Mouse (Mus musculus) midbrain, embryonic 16.5 days (tissue): ENCODE results near the gene Ces3a. TPM values are rescaled to one million over a fixed set of nuclear protein-coding genes. Genes with fewer than 3 reads are reported as not detected.

Experiments
- polyA plus RNA-seq: library from polyadenylated mRNA; unstranded; fragments of >200 nt; fragmentation: Nextera tagmentation; extraction: Ambion mirVana; gene quantifications from 2 replicates; pipeline ENCODE4 v1.2.1, GENCODE M21; 2015

Gene Ces3a
- polyA plus RNA-seq, 1 experiment from 2014 or later, result not detected

Other genes with a start within 250 kb of the Ces3a start
- 0.36 and 0.48 TPM in 2 replicates for gene Ces2b, start 217.0 kb upstream of the Ces3a start, polyA plus RNA-seq
- not detected in 2 replicates for gene Ces2c, start 201.5 kb upstream of the Ces3a start, polyA plus RNA-seq
- not detected in 2 replicates for gene Ces2e, start 122.3 kb upstream of the Ces3a start, polyA plus RNA-seq
- not detected in 2 replicates for gene Ces2f, start 101.2 kb upstream of the Ces3a start, polyA plus RNA-seq
- gene Ces2g, start 86.9 kb upstream of the Ces3a start, polyA plus RNA-seq, result 0.07 and 0.08 TPM in 2 replicates
- not detected in 2 replicates for gene Ces2h, start 47.7 kb upstream of the Ces3a start, polyA plus RNA-seq
- not detected in 2 replicates for gene Ces3b, start 35.2 kb downstream of the Ces3a start, polyA plus RNA-seq
- not detected in 2 replicates for gene Ces4a, start 83.2 kb downstream of the Ces3a start, polyA plus RNA-seq
- 19.7 and 22.9 TPM in 2 replicates for gene Cbfb, start 122.1 kb downstream of the Ces3a start, polyA plus RNA-seq
- gene D230025D16Rik, start 176.5 kb downstream of the Ces3a start, polyA plus RNA-seq, result 34.6 and 37.5 TPM in 2 replicates
- gene B3gnt9, start 206.6 kb downstream of the Ces3a start, polyA plus RNA-seq, result 5.8 and 8.9 TPM in 2 replicates
- 12.8 and 14.0 TPM in 2 replicates for gene Tradd, start 216.0 kb downstream of the Ces3a start, polyA plus RNA-seq
- gene Fbxl8, start 216.0 kb downstream of the Ces3a start, polyA plus RNA-seq, result 0.82 and 1.1 TPM in 2 replicates
- gene Hsf4, start 221.2 kb downstream of the Ces3a start, polyA plus RNA-seq, result 0.35 and 0.40 TPM in 2 replicates
- gene Nol3, start 227.5 kb downstream of the Ces3a start, polyA plus RNA-seq, result 4.5 and 4.7 TPM in 2 replicates
- gene 4931428F04Rik, start 241.3 kb downstream of the Ces3a start, polyA plus RNA-seq, result 168 and 175 TPM in 2 replicates
- 10.5 and 12.0 TPM in 2 replicates for gene Exoc3l, start 247.5 kb downstream of the Ces3a start, polyA plus RNA-seq
- gene E2f4, start 249.1 kb downstream of the Ces3a start, polyA plus RNA-seq, result 40.1 and 41.6 TPM in 2 replicates